Mouse (Mus musculus): ENCODE results near the gene Ampd1.

Gene Ampd1

DNA sequence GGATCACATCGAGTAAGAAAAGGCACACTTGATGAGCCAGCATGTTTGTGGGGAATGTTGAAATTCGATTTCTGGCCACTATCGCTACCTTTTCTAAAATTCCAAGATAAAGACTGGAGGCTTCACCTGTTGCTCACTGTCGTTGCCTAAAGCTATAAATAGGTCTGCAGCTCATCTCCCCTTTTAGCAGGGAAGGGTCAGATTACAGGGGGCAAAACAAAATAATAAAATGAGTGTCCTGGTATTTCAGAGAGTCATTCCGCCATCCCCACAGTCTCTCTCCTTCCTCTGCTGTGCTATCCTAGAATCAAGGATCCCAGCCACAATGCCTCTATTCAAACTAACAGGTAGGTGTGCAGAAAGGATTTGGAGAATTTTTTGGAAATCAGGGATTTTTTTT is at the start of gene Ampd1:
Gene Ampd1, plus strand, starts transcription at position 244 of the 400 bp plus-strand sequence.
- no peak for DNase-seq

GRCm38 (mm10) chr3:103026174-103026573 is 47.6 kb upstream of the Ampd1 start:
- peak; percentile 38 for DNase-seq

GRCm38 (mm10) chr3:103040285-103040684 is 33.5 kb upstream of the Ampd1 start:
- DNase-seq = no peak

DNA sequence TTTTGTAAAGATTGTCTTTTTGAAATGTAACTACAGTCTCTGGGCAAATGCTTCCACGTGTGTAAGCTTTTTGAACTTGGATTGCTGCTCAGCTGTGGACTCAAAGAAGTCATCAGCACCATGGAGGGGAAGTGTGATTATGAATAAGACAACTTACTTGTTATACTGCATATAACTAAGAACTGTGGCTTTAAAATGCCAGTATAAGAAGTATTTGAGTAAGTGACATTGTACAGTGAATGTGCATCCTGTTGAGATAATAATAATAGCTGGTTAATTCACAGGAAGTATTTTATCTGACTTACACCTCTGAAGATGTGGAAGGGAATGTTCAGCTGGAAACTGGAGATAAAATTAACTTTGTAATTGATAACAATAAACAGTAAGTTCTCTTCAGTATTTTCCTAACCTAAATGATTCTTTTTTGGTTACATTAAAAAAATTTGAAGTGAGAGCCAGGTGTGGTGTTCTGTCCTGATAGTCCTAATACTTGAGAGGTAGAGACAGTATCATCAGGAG is 32.9 kb upstream of the Ampd1 start:
- DNase-seq = no peak

GRCm38 (mm10) chr3:103056016-103056595 is 17.7 kb upstream of the Ampd1 start:
- no peak for DNase-seq

DNA sequence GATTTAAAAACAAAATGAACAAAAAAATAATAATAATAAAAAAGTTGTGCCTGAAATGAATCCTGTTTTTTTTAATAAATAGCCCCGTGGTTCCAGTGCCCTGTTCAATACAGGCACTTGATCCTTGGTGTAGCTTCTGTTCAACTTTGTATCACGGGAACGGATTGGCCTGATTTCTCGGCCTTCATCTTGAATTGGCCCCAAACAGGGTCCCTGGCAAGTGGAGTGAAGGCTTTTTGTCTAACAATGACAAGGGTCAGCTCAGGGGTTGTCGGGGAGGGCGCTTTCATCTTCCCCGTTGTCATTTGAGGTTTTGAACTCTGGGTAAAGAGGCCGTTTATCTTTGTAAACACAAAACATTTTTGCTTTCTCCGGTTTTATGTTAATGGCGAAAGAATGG is 16.1 kb upstream of the Ampd1 start:
- no peak for DNase-seq

- peak; percentile 97 for DNase-seq
Observed at GRCm38 (mm10) chr3:103058207-103059157, 15.3 kb upstream of the Ampd1 start, which contains the start of gene Nras. Gene Nras, plus strand, starts transcription at chr3:103058285.

DNA sequence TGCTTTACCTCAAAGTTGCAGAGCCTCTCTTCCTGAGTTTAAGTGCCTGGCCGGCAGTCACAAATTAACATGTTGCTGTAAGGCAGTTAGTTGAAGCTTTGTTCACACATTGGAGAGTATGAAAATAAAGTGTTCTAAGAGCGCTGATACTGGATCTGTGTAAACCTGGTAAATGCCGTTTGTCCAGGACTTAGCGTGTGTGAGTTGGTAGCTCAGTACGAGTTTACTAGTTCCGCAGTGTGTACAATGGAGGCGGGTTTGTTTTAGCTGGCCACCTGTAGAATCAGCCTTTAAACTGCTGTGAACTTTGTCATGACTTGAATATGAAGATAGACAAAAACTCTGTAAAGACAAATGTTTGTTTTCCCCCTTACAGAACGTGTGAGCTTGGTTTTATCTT is 6.9 kb upstream of the Ampd1 start:
- DNase-seq = no peak

DNA sequence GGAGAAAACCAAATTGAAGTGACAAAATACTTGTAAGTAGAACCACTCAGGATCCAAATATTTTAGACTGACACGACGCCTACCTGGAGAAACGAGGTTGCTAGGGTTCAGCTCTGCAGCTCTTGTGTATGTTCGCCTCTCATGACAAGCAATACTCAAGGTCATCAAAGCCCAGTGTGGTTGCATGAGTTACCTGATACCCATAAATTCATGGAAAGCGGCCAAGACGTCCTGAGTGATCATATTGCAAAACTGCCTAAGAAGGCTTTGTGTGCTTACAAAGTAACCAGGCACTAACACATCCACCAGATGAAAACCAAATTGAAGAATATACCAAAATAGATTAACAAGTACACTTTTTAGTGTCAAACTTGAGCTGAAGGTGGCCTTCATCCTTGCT is 4.8 kb upstream of the Ampd1 start:
- peak; percentile 60 for DNase-seq

GRCm38 (mm10) chr3:103075871-103076270 is 2.1 kb downstream of the Ampd1 start:
- no peak for DNase-seq

GRCm38 (mm10) chr3:103076476-103076875 is 2.7 kb downstream of the Ampd1 start:
- no peak for DNase-seq

DNA sequence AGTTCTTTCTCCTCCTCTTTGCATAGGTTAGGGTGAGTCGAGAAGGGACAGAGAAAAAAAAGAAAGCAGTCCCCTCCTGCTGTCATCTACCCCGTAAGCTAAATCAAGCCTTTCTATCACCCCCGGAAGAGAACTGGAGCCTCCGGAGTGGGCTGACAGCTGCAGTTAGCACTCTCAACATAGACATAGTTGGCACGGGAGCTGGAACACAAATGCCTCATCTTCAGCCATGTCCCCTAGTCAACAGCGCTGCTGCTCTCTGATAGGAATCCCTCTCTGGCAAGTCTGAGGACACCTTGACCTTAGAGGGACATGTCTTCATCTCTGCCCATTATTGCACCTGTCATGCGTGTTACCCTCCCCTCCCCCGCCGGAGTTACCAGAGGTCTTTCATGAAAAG is 5.5 kb downstream of the Ampd1 start:
- no peak for DNase-seq

DNA sequence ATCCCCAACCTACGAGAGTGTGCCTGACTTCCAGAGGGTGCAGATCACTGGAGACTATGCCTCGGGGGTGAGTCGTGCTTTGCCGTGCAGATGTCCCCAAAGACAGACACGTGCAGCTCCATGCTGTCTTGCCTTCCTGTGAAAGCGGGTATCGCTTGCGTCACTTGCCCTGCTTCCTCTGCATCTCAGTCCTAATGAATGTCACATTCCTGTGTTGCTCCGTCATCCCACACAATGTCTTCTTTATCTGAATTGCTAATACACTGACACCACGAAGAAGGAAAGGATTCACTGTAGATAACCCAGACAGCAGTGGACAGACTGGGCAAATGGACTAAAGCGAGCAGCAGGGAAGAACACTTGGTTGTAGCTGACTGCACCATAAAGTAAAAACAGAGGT is 7.2 kb downstream of the Ampd1 start:
- no peak for DNase-seq

DNA sequence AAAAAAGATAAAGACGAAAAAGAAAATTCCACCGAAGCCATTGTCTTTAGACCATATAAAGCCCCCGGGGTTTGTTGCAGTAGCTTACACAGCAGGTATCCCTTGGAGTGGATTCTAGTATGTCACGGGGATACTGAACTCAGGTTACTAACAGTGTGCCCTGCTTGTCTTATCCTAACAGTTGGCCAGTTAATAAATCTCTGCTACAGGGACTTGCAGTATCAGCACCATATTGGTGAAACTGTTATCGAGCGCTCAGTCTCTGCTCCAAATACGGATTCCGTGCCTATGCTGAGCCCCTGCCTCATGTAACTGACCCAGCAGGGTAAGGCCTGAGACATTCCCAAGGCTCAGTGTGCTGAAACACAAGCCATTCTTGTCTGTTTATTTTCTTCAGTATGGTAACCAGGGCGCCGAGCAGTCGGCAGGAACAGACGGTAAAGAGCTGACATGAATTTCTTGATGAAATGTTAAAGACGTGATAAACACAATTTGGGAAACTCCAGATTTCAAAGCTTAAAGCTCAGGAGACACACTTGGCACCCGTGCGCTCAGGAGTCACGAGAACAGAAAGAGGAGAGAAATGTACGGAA is 8.1 kb downstream of the Ampd1 start:
- no peak for DNase-seq

GRCm38 (mm10) chr3:103082761-103083160 is 8.9 kb downstream of the Ampd1 start:
- DNase-seq = no peak

DNA sequence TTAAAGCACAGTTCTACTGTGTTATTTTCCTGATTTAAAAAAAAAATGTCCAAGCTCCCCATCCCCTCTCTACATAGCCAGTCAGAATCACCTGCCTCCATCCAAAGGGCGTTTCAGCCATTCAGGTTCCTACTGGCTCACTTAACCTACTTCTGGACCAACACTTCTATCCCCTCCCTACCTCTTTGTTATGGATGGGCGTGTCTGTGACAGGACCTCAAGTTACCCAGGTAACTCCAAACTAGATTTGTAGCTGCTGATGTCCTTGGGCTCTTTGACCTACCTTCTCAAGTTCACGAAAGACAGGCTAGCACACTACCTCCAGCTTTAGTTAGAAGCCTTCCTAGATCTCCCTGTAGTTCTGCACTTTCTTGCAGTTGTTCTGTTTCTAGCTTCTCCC is 12.2 kb downstream of the Ampd1 start:
- no peak for DNase-seq

DNA sequence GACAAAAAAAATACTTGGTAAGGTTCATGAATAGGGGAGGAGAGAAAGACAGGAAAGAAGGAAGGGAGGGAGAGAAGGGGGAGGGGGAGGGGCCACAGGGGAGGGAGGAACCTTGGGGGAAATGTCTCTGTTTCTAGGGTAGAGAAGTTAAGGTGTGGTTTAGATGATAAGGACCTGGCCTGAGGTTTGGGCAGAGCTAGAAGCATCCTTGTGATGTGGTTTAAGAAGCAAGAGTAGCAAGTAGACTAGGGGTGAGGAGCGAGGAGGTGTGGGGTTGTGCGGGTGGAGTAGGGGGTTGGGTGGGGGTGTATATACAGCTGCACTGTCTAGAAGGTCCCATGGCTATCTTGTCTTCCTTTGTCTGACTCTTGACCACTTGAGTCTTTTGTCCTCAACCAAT is 17.9 kb downstream of the Ampd1 start:
- DNase-seq = no peak

GRCm38 (mm10) chr3:103098662-103099061 is 24.8 kb downstream of the Ampd1 start:
- peak; percentile 9 for DNase-seq

DNA sequence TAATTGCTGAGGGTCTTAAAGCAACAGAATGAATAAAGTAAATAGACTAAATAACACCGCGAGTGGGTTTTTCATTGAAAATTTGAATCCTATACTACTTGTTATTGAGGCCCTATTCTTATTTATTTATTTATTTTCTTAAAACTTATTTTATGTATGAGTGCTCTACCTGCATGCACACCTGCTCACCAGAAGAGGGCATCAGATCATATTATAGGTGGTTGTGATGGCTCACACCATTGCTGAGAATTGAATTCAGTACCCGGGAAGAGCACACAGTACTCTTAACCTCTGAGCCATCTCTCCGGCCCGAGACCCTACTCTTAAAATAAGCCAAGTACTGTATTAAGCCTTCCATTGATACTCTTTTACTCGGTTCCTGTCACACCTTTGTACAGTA is 25.9 kb downstream of the Ampd1 start:
- peak; percentile 15 for DNase-seq

GRCm38 (mm10) chr3:103100735-103101134 is 26.9 kb downstream of the Ampd1 start:
- DNase-seq = peak; percentile 23

DNA sequence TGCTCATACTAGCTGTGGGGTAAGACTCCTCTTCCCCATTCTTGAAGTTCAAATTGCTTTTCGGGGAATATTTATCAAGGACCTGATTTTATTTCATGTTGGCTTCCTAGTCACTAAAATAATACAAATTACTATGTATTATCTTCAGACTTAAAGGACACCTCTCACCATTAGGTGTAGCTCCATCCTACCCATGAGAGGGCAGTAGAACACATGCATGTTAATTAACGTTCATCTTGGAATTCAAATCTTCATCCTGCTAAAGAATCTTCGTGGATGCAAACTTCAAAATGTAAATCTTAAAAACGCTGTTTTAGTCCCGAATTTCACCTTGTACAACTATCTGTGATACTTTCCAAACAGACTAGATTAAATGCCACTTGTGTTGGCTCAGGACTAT is 27.4 kb downstream of the Ampd1 start:
- DNase-seq = no peak

GRCm38 (mm10) chr3:103101909-103102308 is 28.1 kb downstream of the Ampd1 start:
- DNase-seq = peak; percentile 27

Measured in lung, postnatal 36 days (tissue).